Mouse (Mus musculus): ENCODE data around the gene Lyrm1.

The Lyrm1 gene

DNA sequence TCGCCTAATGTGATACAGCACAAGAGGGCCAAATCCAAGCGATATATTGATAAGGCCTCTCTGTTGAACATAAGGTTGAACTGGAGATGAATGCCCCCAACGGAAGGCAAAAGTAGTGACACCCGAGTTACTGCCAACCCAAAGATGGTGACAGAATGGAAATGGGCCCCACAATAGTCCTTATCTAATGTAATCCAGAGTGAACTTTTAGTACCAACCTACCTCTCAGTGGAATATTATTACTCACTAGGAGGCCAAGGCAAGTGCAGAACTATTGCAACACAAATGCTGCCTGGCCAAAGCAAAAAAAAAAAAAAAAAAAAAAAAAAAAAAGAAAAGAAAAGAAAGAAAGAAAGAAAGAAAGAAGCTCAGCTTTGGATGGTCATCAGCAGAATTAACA, 2.9 kb upstream of the Lyrm1 start:
- DNase-seq: no peak

DNA sequence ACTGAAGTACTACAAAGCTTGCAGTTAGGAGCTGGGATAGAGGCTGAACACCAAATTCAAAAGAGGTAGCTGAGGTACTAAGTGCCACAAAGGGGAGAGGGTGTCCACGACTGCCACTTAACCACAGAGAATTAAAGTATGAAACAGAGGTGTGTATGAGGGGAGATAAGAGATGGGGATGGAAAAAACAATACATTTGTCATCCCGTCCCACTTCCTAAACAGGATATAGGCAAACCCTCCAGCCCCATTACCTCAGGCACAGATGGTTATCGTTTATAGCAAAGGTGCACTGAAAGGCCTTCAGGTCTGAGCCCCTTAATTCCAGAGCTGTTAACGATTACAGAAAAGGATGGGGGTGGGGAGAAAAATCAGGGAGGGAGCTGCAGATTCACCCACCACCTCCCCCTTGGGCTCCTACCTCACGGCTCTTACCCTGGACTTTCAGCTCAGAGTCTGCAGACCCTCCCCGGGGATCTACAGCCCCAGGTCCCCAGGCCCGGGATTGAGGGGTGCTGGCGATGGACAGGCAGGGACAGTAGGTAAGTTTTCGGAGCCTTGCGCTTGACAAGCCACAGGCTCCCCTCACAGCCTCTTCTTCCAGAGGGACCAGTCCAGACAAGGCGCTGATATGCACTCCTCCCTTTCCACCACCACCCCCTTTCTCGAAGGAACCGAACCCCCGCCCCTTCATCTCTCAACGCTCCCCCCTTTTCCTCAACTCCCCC, 680 bp upstream of the Lyrm1 start:
- no peak for DNase-seq

DNA sequence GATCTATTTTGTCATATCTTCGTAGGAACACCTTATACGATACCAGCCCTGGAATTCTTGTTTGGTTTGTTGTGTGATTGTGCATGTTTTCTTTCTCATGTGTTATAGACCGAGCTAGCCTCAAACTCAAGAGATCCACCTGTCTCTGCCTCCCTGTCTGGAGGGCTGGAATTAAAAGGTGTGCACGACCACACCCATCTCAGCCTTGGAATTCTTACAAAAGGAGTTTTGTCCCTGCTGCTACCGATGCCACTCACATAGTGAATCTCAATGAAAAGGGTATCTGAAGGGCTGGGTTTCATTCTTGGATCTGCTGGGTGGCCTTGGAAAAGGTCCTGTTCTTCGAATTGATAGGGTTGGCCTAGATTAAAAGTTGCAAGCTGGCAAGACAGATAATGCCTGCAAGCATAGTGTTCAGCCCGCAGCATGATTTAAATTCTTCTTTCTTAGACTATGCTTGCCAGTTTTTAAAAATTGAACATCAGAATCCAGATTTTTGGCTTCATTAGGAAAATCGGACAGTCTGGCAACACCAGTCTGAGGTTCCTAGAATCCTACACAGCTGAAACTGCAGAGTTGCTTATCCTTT, 2.0 kb downstream of the Lyrm1 start:
- no peak for DNase-seq

DNA sequence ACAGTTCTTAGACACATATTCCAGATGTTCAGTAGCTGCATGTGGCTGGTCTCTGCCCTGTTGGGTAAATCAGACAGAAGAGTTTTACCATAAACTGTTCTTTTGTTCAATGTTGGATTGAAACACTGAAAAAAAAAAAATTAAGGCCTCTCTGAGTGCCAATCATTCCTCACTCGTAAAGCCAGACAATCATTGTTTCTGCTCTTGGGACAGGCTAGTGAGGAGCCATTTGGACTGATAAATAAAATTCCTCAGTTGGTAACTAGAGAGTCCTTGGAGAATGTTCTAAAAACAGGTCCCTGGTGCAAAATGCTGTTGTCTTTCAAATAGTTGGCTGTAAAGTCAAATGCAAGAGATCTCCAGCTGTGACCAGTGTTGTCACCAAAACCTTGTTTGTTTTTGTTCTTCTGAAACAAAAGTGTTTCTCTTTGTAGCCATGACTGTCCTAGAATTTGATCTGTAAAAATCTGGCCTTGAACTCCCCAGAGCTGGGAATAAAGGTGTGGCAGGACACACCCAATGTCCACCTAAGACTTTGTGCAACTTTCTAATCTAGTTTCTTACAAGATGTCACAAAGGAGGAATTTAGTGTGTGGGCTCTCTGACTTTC, 2.7 kb downstream of the Lyrm1 start:
- no peak for DNase-seq

DNA sequence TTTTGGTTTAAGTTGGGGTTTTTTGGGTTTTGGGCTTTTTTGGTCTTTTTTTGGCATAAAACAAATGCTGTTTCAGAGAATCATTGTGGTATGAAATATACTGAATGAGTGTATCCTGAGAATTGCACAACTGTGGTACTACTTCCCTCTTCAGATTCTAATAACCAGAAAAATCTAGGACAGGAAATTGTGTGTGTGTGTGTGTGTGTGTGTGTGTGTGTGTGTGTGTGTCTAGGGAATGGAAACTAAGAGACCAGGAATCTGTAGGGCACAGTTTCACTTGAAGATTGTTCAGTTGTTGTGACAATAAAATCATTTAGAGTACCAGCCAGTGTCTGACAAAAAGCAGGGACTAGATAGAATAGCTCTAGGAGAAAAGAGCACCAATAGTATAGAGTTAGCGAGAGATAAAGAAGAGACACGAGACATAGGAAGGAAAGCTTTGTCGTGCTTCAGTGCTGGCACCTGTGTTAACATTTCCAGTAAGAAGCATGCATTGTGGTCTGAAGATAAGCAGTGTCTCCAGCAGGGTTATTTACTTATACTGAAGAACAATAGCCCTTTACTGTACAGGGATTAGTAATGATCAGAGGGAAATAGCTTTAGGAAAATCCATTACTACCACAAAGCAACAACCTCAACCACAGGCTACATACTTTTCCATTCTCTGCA, 3.9 kb downstream of the Lyrm1 start:
- no peak for DNase-seq

DNA sequence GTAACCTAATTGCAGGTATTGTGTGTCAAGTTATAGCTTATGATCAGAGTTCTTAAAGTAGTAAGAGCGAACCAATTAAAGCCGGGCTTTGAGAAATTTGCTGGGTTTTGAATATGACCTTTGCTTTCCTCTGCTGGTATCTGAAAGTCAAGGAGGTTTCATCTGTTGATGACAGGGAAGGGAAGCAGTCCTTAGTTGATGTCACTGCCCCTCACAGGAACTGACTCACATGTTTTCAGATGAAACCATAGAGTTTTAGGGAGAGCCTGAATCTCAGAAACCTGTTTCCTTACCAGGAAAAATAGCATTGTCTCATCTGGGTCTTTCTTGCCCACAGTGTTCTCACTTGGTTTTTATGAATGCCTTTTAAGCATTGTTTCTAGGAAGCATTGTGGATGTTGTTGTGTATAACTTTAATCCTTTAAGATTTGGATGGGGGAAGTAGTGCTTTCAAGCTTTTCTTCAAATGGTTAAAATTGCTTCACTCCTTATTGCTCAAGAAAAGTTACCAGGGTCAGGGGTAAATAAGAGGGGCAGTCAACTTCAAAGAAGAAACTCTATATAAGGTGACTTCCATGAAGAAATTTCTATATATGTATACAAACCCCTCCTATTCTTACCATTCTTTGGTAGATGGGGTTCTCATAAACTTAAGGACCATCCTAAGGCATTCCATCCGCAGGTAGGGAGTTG, 11.0 kb downstream of the Lyrm1 start:
- no peak for DNase-seq

DNA sequence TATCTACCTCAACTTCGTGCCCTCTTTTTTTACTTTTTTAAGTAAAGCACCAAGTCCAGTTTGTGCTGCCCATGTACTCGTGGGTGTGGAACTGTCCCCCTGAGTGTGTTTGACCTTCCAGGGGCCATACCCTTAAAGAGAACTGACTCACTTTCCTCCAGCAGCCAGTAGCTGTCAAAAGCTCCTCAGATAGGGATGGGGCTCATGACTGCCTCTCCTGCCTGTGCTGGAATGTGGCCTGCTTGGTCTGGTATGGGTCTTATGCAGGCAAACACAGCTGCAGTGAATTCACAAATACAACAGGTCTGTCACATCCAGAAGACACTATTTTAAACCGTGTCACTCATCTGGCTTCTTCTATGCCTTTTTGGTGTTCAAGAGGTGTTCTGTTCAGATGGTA, 16.1 kb downstream of the Lyrm1 start:
- no peak for DNase-seq

DNA sequence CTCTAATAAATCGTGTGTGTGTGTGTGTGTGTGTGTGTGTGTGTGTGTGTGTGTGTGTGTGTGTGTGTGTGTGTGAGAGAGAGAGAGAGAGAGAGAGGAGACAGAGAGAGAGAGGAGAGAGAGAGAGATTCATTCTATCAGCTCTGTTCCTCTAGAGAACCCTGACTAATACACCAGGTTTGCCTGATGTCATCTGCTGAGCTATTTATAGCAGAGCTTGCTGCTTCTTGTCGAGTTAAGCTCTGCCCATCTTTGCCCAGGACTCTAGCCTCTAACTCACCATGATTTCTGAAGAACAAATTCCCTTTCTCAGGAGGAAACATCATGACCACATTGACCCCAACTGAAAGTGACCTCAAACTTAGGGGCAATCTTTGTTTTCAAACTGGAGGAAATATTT, 24.8 kb downstream of the Lyrm1 start:
- DNase-seq: no peak

DNA sequence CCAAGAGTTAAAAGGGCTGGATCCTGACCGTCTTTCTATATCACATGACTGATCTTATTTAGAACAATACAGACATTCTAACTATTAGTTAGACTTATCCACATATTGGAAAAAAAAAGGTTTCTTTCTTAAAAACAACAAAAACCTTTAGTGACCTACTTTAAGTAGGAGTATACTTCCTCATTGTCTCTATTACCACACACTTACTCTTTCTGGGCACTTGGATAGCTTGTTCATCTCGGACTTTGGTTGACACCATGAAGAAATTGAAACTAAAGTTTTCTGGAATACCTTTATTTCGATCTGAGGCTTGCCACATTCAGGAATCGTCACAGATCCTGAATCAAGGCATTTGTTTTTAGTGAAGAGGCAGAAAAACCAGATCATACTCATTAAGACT, 25.4 kb downstream of the Lyrm1 start:
- no peak for DNase-seq

DNA sequence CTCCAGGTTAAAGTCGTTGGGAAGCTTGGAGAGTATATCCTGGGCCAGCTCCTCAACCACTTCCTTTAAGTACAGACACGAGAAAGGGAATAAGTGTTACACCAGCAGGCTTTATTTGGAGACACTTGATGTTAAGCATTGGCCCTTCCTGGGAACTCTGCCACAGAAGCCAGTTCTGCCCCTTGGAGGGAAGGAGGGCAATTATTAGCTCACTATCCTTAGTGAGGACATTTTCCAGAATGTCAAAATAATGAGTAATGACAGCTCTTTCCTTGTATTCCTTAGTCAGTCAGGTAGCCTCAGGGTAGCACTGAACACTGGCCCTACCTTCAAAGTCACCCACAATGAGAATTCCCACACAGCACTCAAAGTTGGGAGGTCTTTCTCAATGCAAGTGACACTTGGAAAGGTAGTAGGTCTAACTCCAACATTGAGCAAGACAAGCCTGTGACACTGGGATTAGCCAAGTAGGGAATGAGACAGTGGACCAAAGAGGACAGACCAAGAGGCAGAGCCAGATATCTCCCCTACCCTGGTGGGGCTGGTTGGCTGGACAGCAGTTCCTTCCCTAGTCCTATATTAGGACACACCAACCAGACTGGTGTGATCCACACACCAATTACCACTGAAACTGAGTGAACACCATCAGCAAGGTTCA, 33.3 kb downstream of the Lyrm1 start:
- DNase-seq: no peak

DNA sequence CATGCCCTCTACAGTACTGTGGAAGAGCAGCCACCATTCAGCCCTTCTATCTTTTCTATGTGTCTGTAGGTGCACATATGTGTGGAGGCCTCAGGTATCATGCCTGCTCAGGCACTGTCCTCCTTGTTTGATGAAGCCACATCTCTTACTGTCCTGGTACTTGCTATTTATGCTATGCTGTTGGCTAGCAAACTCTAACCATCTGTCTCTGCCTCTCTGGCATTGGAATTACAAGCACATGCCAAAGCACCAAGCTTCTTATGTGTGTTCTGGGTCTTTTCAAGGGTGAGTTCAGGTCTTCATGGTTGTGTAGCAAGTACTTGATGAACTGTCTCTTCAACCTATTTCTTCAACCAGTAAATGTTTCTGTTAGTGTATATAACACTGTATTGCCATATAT, 40.7 kb downstream of the Lyrm1 start:
- no peak for DNase-seq

DNA sequence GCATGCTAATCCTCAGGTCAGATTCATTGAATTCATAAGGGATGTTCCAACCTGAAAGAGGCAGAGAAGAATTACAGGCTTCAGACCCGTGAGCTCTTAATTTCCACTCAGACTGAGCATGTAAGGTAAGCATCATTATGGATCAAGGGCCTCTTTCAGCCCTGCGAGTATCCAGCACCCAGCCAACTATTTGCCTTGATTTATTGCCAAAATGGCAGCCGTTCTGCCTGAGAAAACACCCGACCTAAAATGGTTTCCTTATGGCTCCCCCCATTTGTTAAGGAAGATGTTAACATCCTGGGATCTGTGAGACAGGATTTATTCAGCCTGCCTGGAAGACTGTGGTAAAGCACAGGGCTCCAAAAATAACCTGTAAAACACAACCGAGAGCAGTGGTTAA, 41.4 kb downstream of the Lyrm1 start:
- DNase-seq: no peak

DNA sequence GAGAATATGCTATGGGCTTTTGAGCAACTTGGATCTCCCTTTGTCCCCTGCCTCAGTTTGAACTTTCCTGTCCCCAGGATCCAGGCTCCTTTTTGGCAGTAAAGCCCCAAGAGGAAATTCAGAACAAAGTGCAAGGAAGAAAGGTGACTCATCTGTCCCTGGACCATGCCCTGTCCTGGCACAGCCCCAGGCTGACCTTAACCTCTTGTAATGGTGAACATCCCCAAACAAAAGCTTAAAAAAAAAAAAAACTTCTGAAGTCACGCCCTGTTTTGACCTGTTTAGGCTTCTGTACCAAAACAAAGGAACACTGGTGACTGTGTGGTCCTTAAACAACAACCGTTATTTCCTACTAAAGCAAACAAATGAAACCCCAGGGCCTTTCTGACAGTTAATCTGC, 45.9 kb downstream of the Lyrm1 start:
- no peak for DNase-seq

DNA sequence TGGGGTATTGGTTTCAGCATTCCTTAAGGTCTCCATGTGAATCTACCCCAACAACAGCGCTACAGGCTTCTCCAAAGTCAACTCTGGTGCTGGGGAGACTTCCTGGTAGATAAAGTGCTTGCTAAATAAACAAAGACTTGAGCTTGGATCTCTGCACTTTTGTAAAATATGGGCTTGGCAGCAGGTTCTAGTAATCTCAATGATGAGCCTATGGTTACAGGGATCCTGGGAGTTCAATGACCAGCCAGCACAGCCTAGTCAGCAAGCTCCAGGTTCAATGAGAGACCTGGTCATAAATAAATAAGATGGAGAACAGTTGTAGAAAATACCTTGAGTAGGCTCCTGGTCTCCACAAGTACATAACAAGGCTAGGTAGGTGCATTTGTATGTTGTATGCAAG, 58.4 kb downstream of the Lyrm1 start:
- no peak for DNase-seq

DNA sequence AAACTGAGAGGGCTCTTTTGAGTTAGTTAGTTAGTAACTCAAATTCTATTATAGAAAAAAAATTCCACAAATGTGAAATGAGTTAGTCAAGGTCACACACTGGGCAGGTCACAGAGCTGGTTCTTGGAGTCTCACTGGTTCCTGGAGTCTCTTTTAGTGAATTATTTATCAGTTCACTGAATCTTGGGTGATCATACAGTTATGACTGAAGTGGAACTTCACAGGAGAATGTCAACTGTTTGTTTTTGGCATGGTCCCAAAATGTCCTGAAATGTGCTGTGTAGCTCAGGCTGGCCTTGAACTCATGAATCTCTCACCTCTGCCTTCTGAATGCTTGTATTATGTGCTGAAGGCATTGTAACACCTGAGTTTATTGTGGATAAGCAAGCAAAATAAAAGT, 61.8 kb downstream of the Lyrm1 start:
- DNase-seq: no peak

DNA sequence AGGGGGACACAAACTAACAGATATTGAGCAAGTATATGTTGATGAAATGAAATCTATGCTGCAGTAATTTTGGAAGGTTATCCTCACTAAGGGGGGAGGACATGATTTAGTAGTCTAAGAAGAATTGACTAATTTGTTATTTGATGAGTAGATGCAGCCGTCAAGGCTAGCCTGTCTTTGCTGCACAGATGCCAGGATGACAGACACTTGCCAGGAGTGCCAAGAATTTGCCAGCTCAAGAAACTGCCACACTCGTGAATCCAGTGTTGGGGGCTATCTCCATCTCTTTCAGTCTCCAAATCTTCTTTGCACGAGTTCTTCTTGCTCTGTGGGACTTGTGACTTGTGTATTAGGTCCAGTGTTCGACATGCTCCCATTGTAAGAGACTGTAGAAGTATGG, 63.4 kb downstream of the Lyrm1 start:
- DNase-seq: no peak

DNA sequence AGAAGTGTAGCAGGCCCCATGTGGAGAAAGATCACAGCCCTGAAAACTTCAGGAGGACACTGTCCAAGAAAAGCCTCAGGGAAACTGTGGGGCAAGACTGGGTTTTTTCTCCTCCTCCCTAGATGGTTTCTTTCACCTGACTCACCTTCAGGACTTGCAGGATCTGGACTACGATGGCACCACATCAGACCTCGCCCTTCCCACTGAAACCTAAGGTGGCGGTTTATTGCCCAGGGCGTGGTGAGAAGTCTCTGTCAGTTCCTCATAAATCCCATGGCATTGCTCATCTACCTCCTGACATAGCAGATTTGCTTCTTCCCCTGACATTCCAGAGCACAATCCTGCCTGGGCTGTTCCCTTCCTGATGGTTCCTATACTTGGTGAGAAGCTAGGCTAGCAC, 63.8 kb downstream of the Lyrm1 start:
- no peak for DNase-seq

DNA sequence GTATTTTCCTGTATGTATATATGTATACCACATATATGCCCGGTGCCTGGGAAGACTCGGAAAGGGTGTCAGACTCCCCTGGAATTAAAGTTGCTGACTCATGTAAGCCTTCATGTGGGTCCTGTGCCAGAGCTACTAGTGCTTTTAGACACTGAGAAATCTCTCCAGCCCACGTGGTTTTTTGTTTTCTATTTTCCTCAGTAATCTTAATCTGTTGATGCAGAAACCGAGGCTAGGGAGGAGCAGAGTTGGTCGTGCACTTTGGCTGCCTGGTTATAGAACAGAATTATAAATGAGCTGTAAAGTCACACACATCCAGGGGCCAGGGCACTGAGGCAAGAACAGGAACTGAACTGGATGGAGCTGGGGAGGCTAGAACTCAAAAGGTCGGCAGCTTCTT, 64.3 kb downstream of the Lyrm1 start:
- DNase-seq: no peak

DNA sequence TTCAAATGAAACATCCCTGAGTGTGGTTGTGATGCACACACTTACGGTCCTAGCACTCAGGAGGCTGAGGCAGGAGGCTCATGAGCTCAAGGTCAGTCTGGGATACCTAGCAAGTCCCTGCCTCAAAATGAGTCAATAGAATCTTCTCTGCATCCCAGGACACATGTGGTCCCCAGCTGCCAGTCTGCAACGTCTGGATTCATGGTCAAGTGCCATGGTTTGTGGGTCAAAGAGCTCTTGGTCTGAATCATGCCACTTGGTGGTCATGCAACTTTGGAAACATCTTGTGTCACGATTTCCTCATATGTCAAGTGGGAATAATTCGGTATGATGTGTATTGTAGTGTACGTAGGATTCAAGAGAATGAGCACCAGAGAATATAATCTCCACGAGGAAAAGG, 64.9 kb downstream of the Lyrm1 start:
- no peak for DNase-seq

DNA sequence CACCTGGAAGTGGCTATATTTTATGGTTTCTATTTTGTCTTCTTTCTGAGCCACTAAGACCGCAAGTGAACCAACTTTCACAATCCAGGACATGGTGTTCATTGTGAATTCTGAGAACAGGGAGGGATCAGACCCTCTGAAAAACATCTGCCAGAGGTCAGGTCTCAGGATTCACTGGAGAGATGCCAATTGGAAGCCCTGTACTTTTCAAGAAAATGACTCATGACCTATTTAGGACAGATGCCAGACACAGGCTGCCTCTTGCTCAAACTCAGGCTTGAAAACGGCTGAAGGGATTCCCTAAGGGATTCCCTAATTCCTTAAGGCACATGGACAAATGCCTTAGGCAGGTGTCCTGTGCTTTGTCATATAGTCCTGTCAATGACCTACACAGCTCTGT, 65.4 kb downstream of the Lyrm1 start:
- DNase-seq: no peak

DNA sequence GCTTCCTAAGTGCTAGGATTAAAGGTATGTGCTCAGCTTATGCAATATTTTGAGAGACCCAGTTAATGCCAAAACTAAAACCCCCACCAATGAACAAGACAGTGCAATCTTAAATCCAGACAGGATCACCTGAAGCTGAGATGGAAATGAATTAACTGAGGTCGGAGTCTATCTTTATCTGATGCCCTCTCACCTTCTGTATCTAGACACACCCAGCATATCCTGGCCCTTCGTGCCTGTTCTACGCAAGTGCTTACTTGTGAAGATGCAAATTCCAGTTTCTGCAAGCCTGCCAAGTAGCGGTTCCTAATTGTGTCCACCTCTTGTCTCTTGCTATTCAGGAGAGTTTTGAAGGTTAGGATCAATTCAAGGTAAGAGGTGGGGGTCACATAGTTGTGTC, 69.5 kb downstream of the Lyrm1 start:
- DNase-seq: no peak

DNA sequence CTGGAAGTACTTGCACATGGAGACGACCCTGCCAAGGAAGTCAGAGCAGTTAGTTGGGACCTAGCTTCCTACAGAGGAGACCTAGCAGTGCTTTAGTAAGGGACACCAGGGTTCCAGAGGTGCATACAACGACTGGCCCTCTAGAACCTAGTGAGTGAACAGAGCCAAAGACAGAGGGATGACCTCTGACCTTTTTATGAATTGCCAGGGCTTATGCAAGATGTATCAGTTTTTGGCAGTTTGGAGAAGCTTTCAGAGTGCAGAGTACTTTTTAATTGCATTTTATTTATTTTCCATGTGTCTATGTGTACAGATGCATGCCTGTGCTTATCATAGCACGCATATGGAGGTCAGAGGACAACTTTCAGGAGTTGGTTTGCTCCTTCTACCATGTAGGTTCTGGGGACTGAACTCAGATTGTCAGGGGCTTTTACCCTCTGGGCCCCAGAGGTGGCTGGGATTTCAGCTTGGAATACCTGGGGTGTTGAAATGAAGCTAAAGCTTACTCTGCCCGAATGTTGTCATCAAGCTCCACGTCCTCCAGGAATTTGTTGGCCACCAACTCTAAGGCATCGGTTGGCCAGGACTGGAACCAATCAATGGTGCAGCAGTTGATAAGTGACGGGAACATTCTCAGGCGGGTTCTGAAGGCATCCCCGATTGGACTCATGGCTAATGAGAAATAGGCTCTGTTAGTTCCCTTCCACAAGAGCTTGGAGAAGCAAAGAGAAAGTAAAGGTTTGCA, 70.2 kb downstream of the Lyrm1 start:
- no peak for DNase-seq
